Mouse (Mus musculus) MEL (cell line): ENCODE results near the gene Tenm3. TPM values are rescaled to one million over a fixed set of nuclear protein-coding genes. Genes with fewer than 3 reads are reported as not detected.

Source experiments
- DNase-seq: peaks from one replicate; pipeline ENCODE4 v3.0.0; 2011; ENCODE audit warnings: low read depth, low spot score
- H3K27ac ChIP-seq: 2 replicates; pipeline ENCODE4 v1.5.1; 2012; ENCODE audit warnings: low read depth, mild to moderate bottlenecking, control low read depth, low read length, moderate library complexity; ENCODE audit not compliant: control insufficient read depth
- H3K27me3 ChIP-seq, 2 experiments: fragments of 150-350 bp in 1 of 2; sonication (generic) in 1 of 2; 2 replicates each; pipeline ENCODE4 v1.6.1; 2012; ENCODE audit warnings: low read length in 2 of 2, mild to moderate bottlenecking in 2 of 2, improper control_type of control experiment in 1 of 2, moderate library complexity in 1 of 2; ENCODE audit not compliant: insufficient read depth in 2 of 2, control insufficient read depth in 1 of 2
- H3K36me3 ChIP-seq, 2 experiments: 2 replicates each; pipeline ENCODE4 v1.6.1; 2012 to 2014; ENCODE audit warnings: low read length in 2 of 2, improper control_type of control experiment in 1 of 2, inconsistent platforms in 1 of 2, mild to moderate bottlenecking in 1 of 2; ENCODE audit not compliant: insufficient read depth in 2 of 2, control insufficient read depth in 1 of 2
- H3K4me1 ChIP-seq, 2 experiments: fragments of 150-350 bp in 1 of 2; sonication (generic) in 1 of 2; 2 replicates each; pipeline ENCODE4 v1.6.1; 2012; ENCODE audit warnings: low read length in 2 of 2, improper control_type of control experiment in 1 of 2, mild to moderate bottlenecking in 1 of 2; ENCODE audit not compliant: insufficient read depth in 2 of 2, control insufficient read depth in 1 of 2
- H3K4me3 ChIP-seq, 2 experiments: fragments of 150-350 bp in 1 of 2; sonication (generic) in 1 of 2; 2 replicates each; pipeline ENCODE4 v1.5.1; 2012; ENCODE audit warnings: low read depth in 2 of 2, low read length in 2 of 2, mild to moderate bottlenecking in 2 of 2, moderate library complexity in 2 of 2, control low read depth in 1 of 2, improper control_type of control experiment in 1 of 2; ENCODE audit not compliant: control insufficient read depth in 1 of 2, insufficient read depth in 1 of 2
- H3K79me2 ChIP-seq: 2 replicates; pipeline ENCODE4 v1.6.1; 2012; ENCODE audit warnings: mild to moderate bottlenecking, low read length, moderate library complexity; ENCODE audit not compliant: control insufficient read depth, poor library complexity, insufficient read depth
- H3K9ac ChIP-seq: 2 replicates; pipeline ENCODE4 v1.6.1; 2012; ENCODE audit warnings: low read depth, mild to moderate bottlenecking, control low read depth, low read length, moderate library complexity; ENCODE audit not compliant: control insufficient read depth, poor library complexity, severe bottlenecking
- H3K9me3 ChIP-seq: fragments of 150-350 bp; sonication (generic); replicated peaks from 2 replicates; pipeline ENCODE4 v1.6.1; 2012; ENCODE audit warnings: mild to moderate bottlenecking, low read length, improper control_type of control experiment, moderate library complexity; ENCODE audit not compliant: insufficient read depth
- CHD1 ChIP-seq: IDR thresholded peaks from 2 replicates; pipeline ENCODE4 v1.6.1; 2012; ENCODE audit warnings: low read depth, mild to moderate bottlenecking, inconsistent platforms, low read length, improper control_type of control experiment
- CHD2 ChIP-seq: IDR thresholded peaks from 2 replicates; pipeline ENCODE4 v1.6.1; 2011; ENCODE audit warnings: low read length, improper control_type of control experiment
- E2F4 ChIP-seq: IDR thresholded peaks from 2 replicates; pipeline ENCODE4 v1.6.1; 2011; ENCODE audit warnings: low read depth, low read length, improper control_type of control experiment, borderline replicate concordance
- EP300 ChIP-seq, 2 experiments: IDR thresholded peaks; 2 replicates each; pipeline ENCODE4 v1.6.1; 2011; ENCODE audit warnings: improper control_type of control experiment in 2 of 2, low read length in 2 of 2, low read depth in 1 of 2, mild to moderate bottlenecking in 1 of 2
- GATA1 ChIP-seq: IDR thresholded peaks from 2 replicates; pipeline ENCODE4 v1.6.1; 2011; ENCODE audit warnings: low read depth, low read length, improper control_type of control experiment
- JUND ChIP-seq: IDR thresholded peaks from 2 replicates; pipeline ENCODE4 v1.6.1; 2011; ENCODE audit warnings: low read depth, mild to moderate bottlenecking, improper control_type of control experiment, low read length
- KAT2A ChIP-seq: conservative IDR thresholded peaks from 2 replicates; pipeline ENCODE4 v1.6.1; 2012; ENCODE audit warnings: low read depth, low read length, improper control_type of control experiment, inconsistent platforms
- MAFK ChIP-seq: IDR thresholded peaks from 2 replicates; pipeline ENCODE4 v1.6.1; 2011; ENCODE audit warnings: low read depth, mild to moderate bottlenecking, low read length, improper control_type of control experiment, borderline replicate concordance
- MAX ChIP-seq: IDR thresholded peaks from 2 replicates; pipeline ENCODE4 v1.6.1; 2011; ENCODE audit warnings: low read length, improper control_type of control experiment
- MYB ChIP-seq: IDR thresholded peaks from 2 replicates; pipeline ENCODE4 v1.6.1; 2011; ENCODE audit warnings: mild to moderate bottlenecking, low read depth, low read length, improper control_type of control experiment
- NELFE ChIP-seq: IDR thresholded peaks from 2 replicates; pipeline ENCODE4 v1.6.1; 2011; ENCODE audit warnings: low read depth, low read length, improper control_type of control experiment
- POLR2A ChIP-seq, 2 experiments: IDR thresholded peaks; 2 replicates each; pipeline ENCODE4 v1.6.1; 2011 to 2012; ENCODE audit warnings: low read length in 2 of 2, mild to moderate bottlenecking in 2 of 2, control low read depth in 1 of 2, improper control_type of control experiment in 1 of 2, low read depth in 1 of 2, moderate library complexity in 1 of 2; ENCODE audit not compliant: control insufficient read depth in 1 of 2, insufficient read depth in 1 of 2, poor library complexity in 1 of 2
- POLR2AphosphoS2 ChIP-seq: IDR thresholded peaks from 2 replicates; pipeline ENCODE4 v1.6.1; 2011; ENCODE audit warnings: low read length, improper control_type of control experiment
- POLR2AphosphoS5 ChIP-seq: IDR thresholded peaks from 2 replicates; pipeline ENCODE4 v1.6.1; 2012; ENCODE audit warnings: low read depth, borderline replicate concordance, mild to moderate bottlenecking, inconsistent platforms, low read length, moderate library complexity, mixed read lengths
- RAD21 ChIP-seq: IDR thresholded peaks from 2 replicates; pipeline ENCODE4 v1.6.1; 2011; ENCODE audit warnings: mild to moderate bottlenecking, low read depth, low read length, improper control_type of control experiment
- RCOR1 ChIP-seq: IDR thresholded peaks from 2 replicates; pipeline ENCODE4 v1.6.1; 2012; ENCODE audit warnings: low read depth, mild to moderate bottlenecking, inconsistent platforms, low read length, improper control_type of control experiment
- TBP ChIP-seq: IDR thresholded peaks from 2 replicates; pipeline ENCODE4 v1.8.0; 2011; ENCODE audit warnings: low read depth, low read length, improper control_type of control experiment
- UBTF ChIP-seq: IDR thresholded peaks from 2 replicates; pipeline ENCODE4 v1.6.1; 2012; ENCODE audit warnings: low read depth, mild to moderate bottlenecking, inconsistent platforms, low read length, improper control_type of control experiment, moderate library complexity, borderline replicate concordance; ENCODE audit not compliant: insufficient read depth
- ZC3H11A ChIP-seq: IDR thresholded peaks from 2 replicates; pipeline ENCODE4 v1.6.1; 2012; ENCODE audit warnings: low read depth, mild to moderate bottlenecking, inconsistent platforms, low read length, improper control_type of control experiment
- ZNF384 ChIP-seq: IDR thresholded peaks from 2 replicates; pipeline ENCODE4 v1.6.1; 2012; ENCODE audit warnings: low read depth, mild to moderate bottlenecking, inconsistent platforms, low read length, improper control_type of control experiment
- polyA plus RNA-seq, 2 experiments: library from polyadenylated mRNA; stranded (reverse) in 1 of 2; unstranded in 1 of 2; fragments of >175 nt in 1 of 2; fragments of >200 nt in 1 of 2; gene quantifications; 2 replicates each; pipeline versions ENCODE4 v1.2.1 to v1.2.4; 2012; ENCODE audit warnings: low replicate concordance in 2 of 2, low read depth in 1 of 2; ENCODE audit not compliant: insufficient read length in 2 of 2, insufficient read depth in 1 of 2, missing spikeins in 1 of 2
- total RNA-seq: library from RNA; depleted of rRNA; stranded (reverse); fragments of 300-350 nt; gene quantifications from 2 replicates; pipeline ENCODE4 v1.2.3, GENCODE M21; 2012

Tenm3 gene
- total and polyA plus RNA-seq, 3 experiments: not detected

GRCm38 (mm10) chr8:48567929-48568607, 275.7 kb downstream of the Tenm3 start (continued):
- no peak for TF ChIP-seq E2F4
- no peak for TF ChIP-seq KAT2A
- TF ChIP-seq, all 39 proteins: peak for 0

- H3K27me3 ChIP-seq: no peaks in the 10 kb centered on the region
- no peaks in the 10 kb centered on the region for H3K9me3 ChIP-seq
- TF ChIP-seq ZNF384: no peak
- no peak for TF ChIP-seq POLR2AphosphoS2
- no peak for TF ChIP-seq MAX
- TF ChIP-seq RCOR1: no peak
- no peak for TF ChIP-seq EP300 (IDR thresholded peaks at IDR 0.05; ENCODE audit: low read depth in 1 of 2, low read length in 2 of 2)
- TF ChIP-seq ZC3H11A: no peak
- TF ChIP-seq GATA1: no peak
- TF ChIP-seq RAD21: no peak
- TF ChIP-seq NELFE: no peak
- TF ChIP-seq JUND: no peak
- TF ChIP-seq MAFK: no peak
- TF ChIP-seq MYB: no peak
- no peak for TF ChIP-seq UBTF
- TF ChIP-seq CHD2: no peak
- no peak for TF ChIP-seq POLR2A (IDR thresholded peaks at IDR 0.05; ENCODE audit: control insufficient read depth in 1 of 2, insufficient read depth in 1 of 2, low read depth in 1 of 2, low read length in 2 of 2, poor library complexity in 1 of 2)
- TF ChIP-seq TBP: no peak
- no peak for TF ChIP-seq CHD1
- TF ChIP-seq KAT2A: no peak
- TF ChIP-seq POLR2AphosphoS5: no peak
- no peak for TF ChIP-seq E2F4
- TF ChIP-seq, all 39 proteins: peak for 0
- DNase-seq: no peak
- Histone ChIP-seq H3K4me3 (no peak overlapping the region), H3K4me1 (no peaks in the 10 kb centered on the region), H3K36me3 (no peaks in the 10 kb centered on the region), H3K79me2 (no peaks in the 10 kb centered on the region), H3K27ac (no peak overlapping the region), H3K9ac (no peak overlapping the region)
Observed at GRCm38 (mm10) chr8:48560227-48560626, 283.5 kb downstream of the Tenm3 start.
